Mouse (Mus musculus) kidney, adult 8-10 months (tissue): ENCODE results near the gene Phc1.
A peak's percentile ranks its signal among the peaks of the same experiment; 100 is the strongest.
"Not testable (repeated sequence)": the region's sequence is repeated elsewhere in the genome, so short reads cannot be mapped to it uniquely, and the experiment has no call there.

ENCODE experiments used
- DNase-seq, 2 experiments: peaks; one replicate each; pipeline ENCODE4 v3.0.0; 2022

The Phc1 gene

DNA sequence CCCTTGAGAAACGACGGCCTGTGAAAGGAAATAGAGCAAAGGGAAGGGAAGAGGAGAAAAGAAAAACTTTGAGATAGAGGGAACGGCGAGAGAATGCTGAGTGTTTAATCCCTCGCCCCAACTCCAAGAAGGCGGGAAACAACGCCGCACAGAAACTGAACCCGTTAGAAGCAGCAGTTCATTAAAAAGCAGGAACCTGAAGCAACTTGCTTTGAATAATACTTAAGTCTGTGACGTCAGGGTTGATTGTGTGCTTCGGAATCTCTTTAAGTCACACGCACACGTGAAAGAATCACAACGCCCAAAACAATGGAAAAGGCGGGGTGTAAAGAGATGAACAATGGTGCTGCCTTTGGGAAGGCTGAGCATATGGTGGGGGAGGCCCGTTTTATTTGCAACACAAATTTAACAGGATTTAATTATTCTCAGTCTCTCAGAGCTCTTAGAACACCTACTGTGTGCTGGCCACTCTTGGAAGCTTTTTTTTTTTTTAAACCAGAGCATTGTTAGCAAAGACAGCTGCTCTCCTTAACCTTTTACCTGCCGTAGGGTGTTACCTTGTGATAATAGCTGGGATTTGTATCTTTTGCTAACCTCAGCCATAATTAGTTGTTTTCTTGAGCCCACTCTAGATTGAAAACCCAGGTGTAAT lies at the start of gene Phc1:
Gene Phc1, minus strand, starts transcription at position 213 of the 652 bp plus-strand sequence.
- DNase-seq, result peak; percentile 15 to 19

DNA sequence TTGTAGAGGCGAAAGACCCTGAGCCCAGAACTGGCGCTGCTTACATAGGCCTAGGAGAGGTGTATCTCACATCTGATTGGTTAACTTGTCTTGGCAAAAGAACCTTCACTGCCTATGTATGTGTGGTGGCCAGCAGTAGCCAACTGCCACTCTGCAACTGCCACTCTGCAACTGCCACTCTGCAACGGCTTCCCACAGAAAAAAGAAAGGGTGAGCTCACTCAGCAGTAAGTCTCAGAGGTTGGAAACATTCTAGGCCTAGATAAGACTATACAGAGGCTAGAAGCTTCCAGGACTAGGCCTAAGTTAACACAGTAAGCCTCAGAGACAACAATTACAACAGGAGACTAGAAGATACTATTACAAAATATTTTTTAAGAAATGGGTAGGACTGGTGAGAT lies 49.6 kb upstream of the Phc1 start:
- not testable (repeated sequence) for DNase-seq

DNA sequence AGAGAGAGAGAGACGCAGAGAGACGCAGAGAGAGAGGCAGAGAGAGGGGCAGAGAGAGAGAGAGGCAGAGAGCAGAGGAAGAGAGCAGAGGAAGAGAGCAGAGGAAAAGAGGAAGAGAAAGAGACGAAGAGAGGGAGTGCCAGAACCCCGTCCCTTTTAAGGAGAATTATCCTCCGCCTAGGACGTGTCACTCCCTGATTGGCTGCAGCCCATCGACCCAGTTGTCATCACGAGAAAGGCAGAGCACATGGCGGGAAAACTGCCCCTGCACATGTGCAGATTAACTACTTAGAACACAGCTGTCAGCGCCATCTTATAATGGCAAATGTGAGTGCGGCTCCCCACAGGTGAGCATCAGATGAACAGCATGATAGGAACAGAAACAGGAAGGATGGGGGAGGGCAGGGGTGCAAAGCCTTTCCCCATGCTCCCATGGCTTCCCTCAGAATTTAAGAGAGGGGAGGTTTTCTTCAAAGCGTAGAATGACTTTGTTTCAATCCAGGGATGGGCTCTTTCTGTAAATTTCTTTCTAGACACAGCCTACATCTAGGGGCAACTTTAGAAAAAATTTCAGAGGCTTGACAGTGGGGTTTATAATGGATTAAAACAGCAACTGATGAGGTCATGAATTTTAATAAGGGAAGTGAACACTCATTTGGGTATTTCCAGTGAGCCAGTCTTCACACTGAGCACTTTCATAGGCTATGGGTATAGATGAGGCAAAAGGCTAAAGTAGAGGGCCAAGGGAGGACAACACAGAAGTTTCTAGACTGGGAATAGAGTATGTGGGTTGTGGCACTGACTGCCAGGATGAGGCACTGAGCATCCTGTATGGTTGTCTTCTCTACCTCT lies 47.0 kb upstream of the Phc1 start:
- not testable (repeated sequence) for DNase-seq

DNA sequence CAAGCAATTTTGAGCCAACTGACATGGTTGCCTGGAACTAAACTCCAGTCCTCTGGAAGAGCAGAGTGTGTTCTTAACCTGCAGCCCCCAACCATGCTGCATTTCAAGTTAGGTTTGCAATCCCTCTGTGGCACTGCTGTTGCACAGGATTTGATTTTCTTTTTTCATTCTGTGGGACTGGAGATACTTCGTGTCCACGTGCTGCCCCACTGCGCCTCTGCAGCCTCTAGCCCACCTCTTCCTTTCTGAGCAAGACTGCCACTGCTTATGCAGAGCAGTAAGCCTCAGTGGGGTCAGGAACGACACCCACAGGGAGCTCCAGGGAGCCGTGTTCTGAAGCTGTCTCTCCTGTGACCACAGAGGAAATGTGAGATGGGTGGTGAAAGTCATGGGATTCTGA lies 45.4 kb upstream of the Phc1 start:
- DNase-seq, result no peak

DNA sequence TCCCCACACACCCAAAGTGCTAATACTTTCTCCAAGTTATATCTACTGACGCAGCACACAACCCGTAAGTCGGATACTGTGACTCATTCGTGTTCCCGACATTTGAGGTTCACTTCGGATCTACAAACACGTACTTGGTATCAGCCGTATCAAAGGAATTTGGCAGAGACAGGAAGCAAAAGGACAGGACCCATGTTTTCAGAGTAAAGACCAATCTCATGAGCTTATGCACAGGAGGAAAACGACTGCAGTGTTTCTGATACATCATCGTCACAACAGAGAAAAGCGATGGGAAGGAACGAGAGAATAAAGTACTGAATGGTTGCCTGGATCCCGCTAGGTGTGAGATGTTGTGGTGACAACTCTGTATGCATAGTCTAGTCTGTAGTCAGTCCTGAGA lies 44.5 kb upstream of the Phc1 start:
- no peak for DNase-seq

DNA sequence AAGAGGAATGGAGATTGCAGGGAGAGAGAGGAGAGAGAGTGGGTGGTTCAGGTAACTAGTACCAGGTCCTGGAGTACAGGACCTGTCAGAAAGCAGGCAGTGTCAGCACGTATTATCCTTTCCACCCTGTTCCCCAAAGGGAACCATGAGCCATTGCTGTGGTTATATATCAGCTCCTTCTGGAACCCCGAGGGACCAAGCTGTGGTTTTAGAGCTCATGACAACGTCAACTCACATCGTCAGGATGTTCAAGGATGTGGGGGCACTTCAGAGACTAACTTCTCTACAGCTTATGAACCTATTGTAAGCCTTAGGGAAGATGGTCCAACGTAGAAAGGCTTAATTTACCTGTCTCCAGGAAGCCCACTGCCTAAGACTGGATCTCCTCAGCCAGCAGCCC lies 42.9 kb upstream of the Phc1 start:
- no peak for DNase-seq

DNA sequence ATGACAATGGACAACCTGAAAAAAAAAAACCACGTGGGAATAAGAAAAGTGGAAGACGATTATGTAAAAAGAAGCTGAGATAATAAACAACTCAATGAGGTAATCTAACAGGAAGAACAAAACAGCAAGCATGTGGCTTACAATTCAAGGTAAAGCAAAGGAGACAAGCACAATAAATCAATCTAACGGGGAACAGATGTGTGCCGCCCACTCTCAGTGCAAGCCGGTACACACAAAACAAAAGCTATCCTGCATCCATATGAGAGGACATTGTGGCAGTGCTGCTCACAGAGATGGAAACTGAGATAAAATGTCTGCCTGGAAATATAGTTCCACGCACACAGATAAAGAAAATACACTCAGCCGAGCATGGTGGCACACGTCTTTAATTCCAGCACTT lies 41.7 kb upstream of the Phc1 start:
- DNase-seq, result no peak

DNA sequence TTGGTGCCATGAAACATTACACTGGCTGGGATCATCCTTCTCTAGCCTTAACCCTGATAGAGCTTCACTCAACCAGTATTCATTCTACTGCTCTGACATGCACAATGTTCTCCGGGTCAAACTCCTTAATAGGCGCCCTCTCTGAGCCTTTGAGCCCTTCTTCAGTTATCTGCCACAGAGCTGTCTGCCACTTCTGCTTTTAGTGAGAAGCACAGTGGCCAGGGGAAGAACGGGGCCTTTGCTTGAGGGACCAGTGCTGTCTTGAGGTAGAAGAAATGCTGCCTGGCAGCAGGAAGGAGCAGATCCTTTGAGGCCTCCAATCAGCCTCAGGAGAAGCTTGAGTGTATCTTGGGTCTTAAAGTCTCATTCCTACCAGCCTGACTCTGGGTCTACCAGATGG lies 27.9 kb upstream of the Phc1 start:
- DNase-seq, result no peak

DNA sequence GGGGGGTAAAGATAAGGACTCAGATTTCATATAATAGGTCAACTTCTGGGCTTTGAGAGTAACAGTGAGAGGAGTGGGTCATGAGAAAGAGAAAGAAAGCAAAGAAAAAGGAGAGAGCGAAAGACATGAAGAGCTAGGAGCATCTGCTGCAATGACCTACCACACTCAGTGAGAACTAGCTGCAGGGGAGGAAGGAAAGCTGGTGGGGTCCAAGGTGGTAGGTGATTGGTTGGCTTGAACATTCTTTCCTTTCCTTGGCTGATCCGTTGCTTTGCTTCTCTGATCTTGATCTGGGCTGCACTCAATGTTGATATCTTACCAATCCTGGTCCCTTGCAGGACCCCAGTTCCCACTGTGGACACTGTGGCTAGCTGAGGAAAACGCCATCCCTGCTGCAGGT lies 26.6 kb upstream of the Phc1 start:
- DNase-seq, result no peak

DNA sequence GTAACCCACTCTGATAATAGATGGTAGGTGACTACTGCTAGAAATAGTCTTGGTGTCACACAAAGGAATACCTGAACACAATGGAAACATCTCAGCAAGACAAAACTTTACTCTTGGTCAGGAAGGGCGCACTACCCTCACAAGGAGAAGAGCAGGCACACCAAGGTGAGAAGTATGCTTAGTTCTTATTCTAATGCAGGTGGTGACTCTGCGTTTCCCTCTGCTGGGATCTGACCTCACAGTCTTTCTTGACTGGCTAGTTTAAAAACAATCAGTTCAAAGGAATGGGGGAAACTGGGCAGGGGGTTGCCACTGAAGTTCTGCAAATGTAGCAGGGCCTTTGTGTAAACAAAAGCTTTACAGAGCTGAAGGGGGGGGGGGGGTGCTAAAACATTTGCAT lies 25.9 kb upstream of the Phc1 start:
- DNase-seq, result no peak

DNA sequence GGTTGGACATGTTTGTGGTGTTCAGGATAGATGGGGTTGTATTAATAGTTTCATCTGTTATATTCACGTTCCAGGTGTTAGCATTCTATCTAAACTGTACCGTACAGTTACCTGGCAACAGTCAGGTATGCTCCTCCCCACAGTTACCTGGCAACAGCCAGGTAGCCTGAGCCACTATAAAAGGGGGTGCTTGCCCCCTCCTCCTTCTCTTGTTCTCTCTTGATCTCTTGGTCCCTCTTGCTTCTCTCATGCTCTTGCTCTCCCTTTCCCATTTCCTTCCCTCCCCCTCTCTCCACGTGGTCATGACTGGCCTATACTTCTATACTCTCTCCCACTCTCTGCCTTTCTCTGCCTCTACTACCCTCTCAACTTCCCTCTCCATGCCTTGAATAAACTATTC lies 25.3 kb upstream of the Phc1 start:
- no peak for DNase-seq

DNA sequence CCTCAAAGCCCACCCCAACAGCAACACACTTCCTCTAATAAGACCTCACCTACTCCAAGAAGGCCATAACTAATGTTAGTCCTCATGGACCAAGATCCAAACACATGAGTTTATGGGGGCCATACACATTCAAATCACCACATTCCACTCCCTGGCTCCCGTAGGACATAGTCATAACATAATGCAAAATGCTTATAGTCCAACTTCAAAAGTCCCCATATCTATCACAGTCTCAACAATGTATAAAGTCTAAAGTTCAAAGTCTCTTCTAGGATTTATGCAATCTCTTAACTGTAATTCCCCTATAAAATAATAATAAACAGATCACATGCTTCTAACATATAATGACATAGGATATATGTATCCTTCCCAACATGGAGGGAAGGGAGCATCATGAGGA lies 16.7 kb upstream of the Phc1 start:
- DNase-seq, result no peak

DNA sequence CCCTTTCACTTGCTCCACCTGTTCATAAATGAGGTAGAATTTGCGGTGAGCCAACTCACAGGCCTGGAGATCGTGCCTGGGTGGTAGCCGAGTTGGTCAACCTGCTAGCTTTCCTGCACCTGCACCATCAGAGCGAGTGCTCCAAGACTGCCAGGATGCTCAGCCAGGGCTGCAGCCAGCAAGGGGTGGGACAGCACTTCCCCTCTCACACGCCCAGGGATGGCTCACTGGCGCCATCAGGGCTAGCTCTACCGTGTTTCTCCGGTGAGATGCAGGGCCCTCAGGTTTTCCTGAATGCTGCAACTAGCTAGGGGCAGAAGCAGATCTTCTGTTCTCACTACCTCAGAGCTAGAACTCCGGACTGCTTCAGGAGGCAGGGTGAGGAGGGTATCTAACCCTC lies 15.5 kb upstream of the Phc1 start:
- DNase-seq, result no peak

DNA sequence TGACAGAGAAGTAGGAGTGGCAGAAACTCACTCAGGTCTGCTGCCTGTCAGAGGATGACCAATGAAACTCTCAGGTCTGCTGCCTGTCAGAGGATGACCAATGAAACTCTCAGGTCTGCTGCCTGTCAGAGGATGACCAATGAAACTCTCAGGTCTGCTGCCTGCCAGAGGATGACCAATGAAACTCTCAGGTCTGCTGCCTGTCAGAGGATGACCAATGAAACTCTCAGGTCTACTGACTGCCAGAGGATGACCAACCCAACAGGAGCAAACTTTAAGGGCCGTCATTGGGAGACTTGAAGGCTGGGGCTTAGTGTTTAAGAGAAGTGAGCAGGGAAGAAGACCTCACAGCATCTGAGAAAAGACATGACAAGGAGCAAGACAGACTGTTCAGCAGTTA lies 7.0 kb upstream of the Phc1 start:
- not testable (repeated sequence) for DNase-seq

DNA sequence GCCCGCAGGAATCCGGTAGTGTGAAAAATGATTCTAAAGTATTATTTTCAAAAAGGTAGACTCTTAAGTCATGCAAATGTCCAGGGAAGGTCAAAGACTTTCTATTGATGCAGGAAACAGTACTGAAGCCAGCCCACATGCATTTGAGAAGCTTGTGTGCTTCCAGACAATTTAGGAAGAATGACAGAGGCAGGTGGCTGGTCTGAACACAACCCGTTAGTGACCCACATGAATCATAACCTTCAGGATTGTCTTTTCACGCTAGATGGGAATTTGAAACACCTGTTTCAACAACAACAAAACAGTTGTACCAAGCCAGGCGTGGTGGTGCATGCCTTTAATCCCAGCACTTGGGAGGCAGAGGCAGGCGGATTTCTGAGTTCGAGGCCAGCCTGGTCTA lies 6.0 kb upstream of the Phc1 start:
- no peak for DNase-seq

DNA sequence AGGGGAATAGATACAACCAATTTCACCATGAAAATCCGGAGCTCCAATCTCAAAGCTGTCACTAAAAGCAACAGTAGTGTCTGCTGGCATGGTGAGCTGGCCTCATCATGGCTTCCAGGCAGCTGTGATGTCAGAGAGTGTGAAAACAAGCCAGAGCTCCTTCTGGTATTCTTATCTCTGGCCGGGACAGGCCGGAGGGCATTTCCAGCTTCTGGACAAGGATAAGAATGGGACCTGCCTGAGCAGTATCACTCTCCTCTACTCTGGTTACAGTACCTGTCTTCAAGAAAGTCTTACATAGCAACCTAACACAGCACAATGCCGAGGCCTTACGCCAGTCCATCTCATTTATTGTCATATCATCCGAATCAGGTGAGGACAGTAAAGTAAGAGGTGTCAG lies 5.4 kb upstream of the Phc1 start:
- DNase-seq, result no peak

DNA sequence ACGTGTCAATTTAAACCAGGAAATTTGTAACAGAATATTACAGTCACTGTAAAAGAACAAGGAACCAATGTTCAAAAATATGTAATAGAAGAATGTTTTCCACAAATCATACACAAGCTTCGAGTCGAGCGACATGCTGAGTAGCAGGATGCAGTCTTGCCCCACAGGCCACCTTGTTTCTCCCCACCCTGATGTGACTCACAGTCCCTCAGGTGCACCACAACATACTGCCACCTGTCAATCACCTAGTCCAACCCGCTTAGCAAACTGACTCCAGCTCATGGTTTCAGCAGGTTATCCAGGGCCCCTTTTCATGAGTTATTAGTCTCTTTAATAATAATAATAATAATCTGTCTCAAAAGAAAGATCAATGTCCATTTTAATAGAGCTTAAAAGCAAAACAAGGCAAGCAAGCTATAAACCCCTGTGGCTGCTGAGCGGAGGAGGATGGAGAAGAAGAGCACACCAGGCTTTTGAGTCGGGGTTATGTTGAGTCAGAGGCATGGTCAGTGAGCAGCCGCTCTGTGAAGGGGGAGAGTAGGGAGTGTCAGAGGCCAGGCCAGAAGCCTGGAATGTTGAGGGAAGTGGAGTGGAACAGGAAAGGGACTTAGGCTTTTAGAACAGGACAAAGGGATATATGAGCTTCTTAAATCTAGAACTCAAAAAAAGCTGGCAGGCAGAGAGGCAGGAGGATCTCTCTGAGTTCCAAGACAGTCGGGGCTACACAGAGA lies 4.2 kb upstream of the Phc1 start:
- DNase-seq, result no peak

DNA sequence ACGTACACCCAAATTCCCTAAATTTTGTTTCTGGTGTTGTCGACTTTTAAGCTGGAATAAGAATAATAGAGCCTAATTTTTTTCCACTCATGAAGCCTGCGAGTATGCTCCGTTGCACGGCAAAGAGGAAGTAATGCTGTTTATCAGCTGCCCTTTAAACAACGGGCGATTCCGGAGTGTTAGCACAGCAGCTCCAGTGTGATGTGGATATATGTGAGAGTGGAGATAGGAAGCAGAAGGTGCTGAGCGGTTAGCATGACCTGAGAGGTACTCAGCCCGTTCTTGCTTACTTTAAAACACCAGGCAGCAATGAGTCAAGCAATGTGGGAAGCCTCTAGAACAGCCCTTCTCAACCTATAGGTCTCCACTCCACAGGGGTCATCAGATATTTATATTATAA lies 3.4 kb upstream of the Phc1 start:
- no peak for DNase-seq

DNA sequence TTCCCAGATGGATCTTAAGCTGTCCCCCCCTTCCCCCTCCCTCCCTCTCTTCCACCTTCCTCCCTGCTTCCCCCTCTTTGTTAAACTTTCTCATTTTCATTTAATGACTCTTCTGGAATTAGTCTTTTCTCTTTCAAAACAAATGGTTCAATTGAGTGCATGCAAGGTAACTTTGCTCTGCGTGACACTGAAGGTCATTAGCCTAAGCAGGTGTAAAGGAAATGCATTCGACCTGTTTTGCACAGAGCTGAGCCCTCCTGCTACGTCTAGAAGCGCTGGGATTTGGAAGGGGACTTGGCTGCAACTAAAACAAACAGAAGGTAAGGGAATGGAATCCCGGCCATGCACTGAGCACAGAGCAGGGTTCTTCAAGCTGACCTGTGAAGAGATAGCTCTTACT lies 1.8 kb upstream of the Phc1 start:
- DNase-seq, result no peak

DNA sequence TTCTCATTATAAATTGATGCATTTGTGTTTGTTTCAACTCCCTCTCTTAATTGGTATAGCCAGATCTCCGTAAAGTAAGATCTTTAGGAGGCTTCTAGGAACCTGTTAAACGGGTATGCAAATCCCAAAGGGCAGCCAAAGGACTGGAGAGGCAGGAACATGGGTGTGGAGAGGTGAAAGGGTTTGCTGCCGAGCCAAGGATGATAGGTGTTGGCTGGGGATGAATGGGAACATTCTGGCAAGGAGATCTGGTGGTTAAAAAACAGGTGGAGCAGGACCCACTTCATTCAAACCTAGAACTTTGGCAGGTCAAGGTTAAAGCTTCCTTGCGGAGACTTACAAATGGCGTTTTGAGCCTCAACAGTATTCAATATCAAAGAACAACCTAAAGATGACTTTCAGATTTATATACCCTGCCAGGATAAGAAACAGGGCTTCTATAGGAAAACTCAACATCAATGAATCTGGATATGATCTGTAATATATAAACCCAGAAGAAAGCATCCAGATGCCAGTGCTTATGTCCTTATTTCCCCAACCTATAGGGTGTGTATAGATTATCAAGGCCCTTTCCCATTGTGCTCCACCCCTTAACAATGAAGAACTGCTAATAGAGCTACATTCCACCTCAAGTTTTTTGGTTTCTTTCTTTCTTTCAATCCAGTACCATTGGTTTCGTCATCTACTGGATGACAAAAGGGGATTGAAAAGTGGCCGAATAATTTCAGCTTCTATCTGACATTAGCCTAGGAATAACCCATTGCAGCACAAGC lies 863 bp upstream of the Phc1 start:
- peak in 1 of 2 experiments; percentile 47 for DNase-seq

DNA sequence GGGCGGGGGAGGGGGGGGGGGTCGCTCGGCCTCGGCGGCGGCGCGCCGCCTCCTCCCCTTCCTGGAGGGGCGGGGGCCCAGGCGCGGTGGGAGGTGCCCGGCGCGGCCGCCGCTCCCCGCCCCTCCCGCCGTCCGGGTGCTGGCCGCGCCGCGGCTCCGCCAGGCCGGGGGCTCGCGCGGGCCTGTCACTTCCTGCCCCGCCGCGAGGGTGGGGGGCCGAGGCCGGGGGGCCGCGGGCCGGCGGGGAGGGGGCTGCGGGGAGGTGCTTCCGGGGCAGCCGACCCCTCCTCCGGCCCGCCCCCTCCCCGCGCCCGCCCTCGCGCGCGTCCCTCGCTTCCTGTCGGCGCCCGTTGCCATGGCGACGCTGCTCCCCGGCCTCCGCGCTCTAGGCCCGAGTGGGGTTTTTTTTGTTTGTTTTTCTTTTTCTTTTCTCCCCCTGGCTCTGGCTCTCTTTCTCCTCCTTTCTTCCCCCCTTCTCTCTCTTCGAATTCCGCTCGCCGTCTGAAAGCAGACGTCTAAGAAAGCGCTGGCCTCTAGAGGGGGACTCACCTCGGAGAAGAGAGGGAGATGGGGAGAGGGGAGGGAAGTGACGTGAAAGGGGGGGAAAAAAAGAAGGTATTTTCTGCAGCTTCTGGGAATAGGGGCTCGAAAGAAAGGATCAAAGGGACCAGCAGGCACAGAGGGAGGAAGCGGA lies 566 bp downstream of the Phc1 start:
- peak; percentile 68 to 76 for DNase-seq

DNA sequence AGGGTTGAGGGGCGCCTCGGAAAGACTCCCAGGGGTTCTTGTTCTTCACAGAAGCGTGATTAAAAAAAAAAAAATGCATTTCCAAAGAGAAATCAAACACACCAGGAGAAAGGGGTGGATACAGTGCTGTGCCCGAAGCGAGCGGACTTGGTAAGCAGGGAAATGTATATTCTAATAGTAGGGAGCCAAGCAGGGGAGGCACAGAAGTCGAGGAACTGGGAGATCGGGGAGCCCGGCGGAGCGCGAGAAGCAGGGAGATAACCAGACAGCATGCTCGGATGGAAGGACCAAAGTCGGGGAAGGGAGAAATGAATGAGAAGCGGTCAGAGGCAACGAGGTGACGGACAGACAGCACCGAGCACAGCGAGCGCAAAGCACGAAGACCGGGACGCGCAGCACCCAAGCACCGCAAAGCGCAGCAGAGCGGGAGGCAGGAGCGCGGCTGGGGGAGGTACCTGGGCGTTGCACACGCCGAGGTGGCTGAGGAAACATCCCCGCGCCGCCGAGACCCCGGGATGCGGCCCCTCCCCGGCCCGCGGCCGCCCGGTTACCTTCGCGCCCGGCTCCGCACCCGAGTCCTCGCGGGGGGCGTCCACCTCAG lies 1.2 kb downstream of the Phc1 start:
- peak; percentile 40 to 60 for DNase-seq
